Mouse (Mus musculus): ENCODE measurements at regions not wholly inside any gene's neighbourhood (a gene's known extent, or its start where the extent isn't known, plus 50 kb on each side); places are given as distances from the start of the nearest gene placed in this dataset.

- DNase-seq (ENCODE audit: low read depth, low spot score): peak; percentile 6
Observed at GRCm38 (mm10) chr7:53321539-53321938, 1306.0 kb upstream of the 1700015G11Rik start.

DNA sequence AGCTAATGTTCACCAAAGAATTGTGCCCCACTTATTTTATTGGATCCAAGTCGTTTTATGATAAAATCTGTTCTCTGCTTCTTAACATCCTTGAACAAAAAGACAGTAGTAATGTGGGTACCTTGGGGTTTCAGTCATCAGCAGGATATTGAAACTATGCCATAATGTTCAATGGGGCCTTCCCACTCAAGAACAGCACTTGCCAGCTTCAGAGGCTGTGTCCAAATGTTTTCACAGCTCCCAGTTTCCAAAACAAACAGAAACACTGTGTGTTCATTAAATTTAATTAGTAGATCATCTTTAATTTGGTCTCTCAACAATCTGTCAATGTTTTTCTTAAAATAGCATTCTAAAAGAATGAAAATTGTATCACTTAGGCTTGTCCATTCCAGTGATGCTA lies 1266.5 kb upstream of the 1700015G11Rik start:
- DNase-seq (ENCODE audit: low read depth, low spot score): no peak

Measured in CD4-positive helper T cell, adult 2 months (primary cell).